Mouse (Mus musculus): Measurements from ENCODE around the gene Dpf3. TPM values are rescaled to one million over a fixed set of nuclear protein-coding genes. Genes with fewer than 3 reads are reported as not detected.
A peak's percentile ranks its signal among the peaks of the same experiment; 100 is the strongest.

The Dpf3 gene
- polyA plus RNA-seq, 1 experiment from 2014 or later: 20.7 TPM

DNA sequence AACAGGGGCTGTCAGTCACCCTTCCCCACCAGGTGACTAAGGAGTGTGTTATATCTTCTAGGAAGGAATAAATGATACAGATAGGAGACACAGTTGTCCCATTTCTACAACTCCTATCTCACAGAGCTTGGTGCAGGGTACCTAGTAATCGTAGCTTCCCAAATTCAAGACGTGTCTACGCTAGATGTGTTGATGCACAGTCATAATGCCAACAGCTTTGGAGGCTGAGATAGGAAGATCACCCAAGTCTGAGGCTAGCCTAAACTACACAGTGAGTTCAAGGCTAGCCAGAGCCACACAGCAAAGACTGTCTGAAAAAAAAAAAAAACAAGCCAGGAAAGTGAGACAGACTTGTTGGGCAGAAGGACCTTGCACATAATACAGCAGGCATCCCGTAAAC is 54.1 kb downstream of the Dpf3 start:
- no peak for ATAC-seq (replicated peaks; ENCODE audit: insufficient number of reproducible peaks, insufficient read depth, low FRiP score, low read depth)
- WGBS: 95% methylated on average over 4 of the region's 4 CpGs
- Histone ChIP-seq H3K36me3 (no peaks in the 10 kb centered on the region), H3K27ac (no peak overlapping the region), H3K9me3 (replicated peaks) (no peaks in the 10 kb centered on the region), H3K4me2 (no peak overlapping the region), H3K4me1 (replicated peaks) (peaks cover 13% of the 10 kb centered on the region), H3K9ac (no peak overlapping the region), H3K27me3 (no peaks in the 10 kb centered on the region), H3K4me3 (no peak overlapping the region)

DNA sequence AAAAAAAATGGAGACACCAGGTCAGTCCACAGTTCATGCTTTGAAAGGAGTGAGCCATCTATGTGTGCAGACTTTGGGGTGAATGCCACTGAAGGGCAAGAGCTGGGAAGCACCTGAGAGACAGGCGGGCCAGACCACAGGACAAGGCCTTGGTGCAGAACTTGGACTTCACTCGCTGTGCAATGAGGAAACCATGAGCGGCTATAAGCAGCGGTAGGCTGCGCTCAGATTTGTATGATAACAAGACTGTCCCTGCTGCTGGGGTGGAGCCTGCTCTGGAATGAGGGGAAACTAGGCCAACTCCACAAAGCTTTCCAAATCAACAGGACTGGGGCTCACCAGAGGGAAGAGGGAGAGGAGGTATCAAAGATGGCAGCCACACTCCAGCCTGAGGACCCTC is 57.3 kb downstream of the Dpf3 start:
- Histone ChIP-seq H3K36me3 (no peaks in the 10 kb centered on the region), H3K4me1 (replicated peaks) (peaks cover 33% of the 10 kb centered on the region), H3K27ac (no peak overlapping the region), H3K4me2 (no peak overlapping the region), H3K4me3 (no peak overlapping the region), H3K27me3 (no peaks in the 10 kb centered on the region), H3K9me3 (replicated peaks) (no peaks in the 10 kb centered on the region), H3K9ac (no peak overlapping the region)
- no peak for ATAC-seq (replicated peaks; ENCODE audit: insufficient number of reproducible peaks, insufficient read depth, low FRiP score, low read depth)
- 82% methylated on average over 5 of the region's 5 CpGs for WGBS

DNA sequence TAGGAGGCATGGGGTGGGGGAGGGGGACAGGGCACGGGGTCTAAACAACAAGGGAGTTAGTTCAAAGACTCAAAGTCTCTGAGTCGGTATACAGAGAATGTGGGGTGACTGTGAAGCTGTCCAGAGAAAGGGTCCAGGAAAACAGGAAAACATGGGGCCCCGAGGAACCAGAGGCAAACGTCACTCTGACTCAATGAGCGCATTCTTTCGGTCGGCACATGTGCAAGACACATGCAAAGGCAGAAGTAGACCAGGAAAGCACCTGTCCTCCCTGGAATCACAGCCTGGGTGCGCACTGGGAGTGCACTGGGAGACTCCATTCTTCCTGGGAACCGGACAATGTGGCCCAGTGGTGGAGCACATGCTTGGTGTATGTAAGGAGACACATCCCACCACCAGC is 59.5 kb downstream of the Dpf3 start:
- no peak overlapping the region for H3K4me3 ChIP-seq
- H3K27me3 ChIP-seq: no peaks in the 10 kb centered on the region
- H3K36me3 ChIP-seq: no peaks in the 10 kb centered on the region
- no peak overlapping the region for H3K27ac ChIP-seq
- H3K9me3 ChIP-seq (replicated peaks): no peaks in the 10 kb centered on the region
- no peak for ATAC-seq (replicated peaks; ENCODE audit: insufficient number of reproducible peaks, insufficient read depth, low FRiP score, low read depth)
- peaks cover 41% of the 10 kb centered on the region for H3K4me1 ChIP-seq (replicated peaks)
- no peak overlapping the region for H3K9ac ChIP-seq
- no peak overlapping the region for H3K4me2 ChIP-seq
- WGBS: 44% methylated on average over 9 of the region's 9 CpGs

DNA sequence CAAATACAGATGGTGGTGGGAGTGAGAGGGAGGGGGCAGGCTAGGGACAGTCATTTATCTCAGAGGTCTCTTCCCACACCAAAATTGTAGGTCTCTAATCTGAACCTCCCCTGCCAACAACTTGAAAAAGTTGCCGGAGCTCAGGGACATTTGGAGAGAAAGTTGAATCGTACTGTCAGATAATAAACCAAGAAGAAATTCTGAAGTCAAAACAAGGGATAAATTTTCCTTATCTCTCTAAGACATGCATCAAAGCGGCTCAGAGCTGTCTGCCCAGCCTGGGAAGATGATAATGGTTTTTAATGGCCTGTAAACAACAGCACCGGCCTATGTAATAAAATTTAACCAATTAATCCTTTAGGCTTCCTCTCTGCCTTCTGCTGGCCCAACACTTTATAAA is 59.9 kb downstream of the Dpf3 start:
- Histone ChIP-seq H3K4me2 (no peak overlapping the region), H3K4me3 (no peak overlapping the region), H3K9ac (no peak overlapping the region), H3K27ac (no peak overlapping the region), H3K27me3 (no peaks in the 10 kb centered on the region), H3K4me1 (replicated peaks) (peaks cover 41% of the 10 kb centered on the region), H3K9me3 (replicated peaks) (no peaks in the 10 kb centered on the region), H3K36me3 (no peaks in the 10 kb centered on the region)
- no peak for ATAC-seq (replicated peaks; ENCODE audit: insufficient number of reproducible peaks, insufficient read depth, low FRiP score, low read depth)
- 45% methylated on average over 4 of the region's 4 CpGs for whole genome bisulfite sequencing

DNA sequence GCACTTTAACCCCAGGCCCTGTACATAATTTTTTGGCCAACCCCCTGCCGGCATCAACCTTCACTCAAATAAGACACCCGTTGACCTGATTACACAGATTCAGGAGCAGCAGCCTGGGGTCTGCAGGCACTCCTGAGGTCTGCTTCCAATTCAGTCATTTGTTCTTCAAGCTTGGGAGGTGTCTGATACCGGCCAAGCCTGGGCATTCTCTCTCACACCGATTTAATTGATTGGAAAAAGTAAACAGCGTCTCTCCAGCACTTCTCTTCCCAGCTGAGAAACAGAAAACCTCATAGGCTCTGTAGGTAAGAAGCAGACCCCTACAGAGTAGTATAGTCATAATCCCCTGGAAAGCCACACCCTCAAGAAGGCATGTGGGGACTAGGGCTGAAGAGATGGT is 61.2 kb downstream of the Dpf3 start:
- H3K4me2 ChIP-seq: no peak overlapping the region
- H3K4me3 ChIP-seq: no peak overlapping the region
- no peaks in the 10 kb centered on the region for H3K36me3 ChIP-seq
- 52% methylated on average over 5 of the region's 5 CpGs for WGBS
- no peak overlapping the region for H3K9ac ChIP-seq
- peaks cover 41% of the 10 kb centered on the region for H3K4me1 ChIP-seq (replicated peaks)
- H3K27me3 ChIP-seq: no peaks in the 10 kb centered on the region
- ATAC-seq (replicated peaks; ENCODE audit: insufficient number of reproducible peaks, insufficient read depth, low FRiP score, low read depth): no peak
- no peaks in the 10 kb centered on the region for H3K9me3 ChIP-seq (replicated peaks)
- no peak overlapping the region for H3K27ac ChIP-seq

DNA sequence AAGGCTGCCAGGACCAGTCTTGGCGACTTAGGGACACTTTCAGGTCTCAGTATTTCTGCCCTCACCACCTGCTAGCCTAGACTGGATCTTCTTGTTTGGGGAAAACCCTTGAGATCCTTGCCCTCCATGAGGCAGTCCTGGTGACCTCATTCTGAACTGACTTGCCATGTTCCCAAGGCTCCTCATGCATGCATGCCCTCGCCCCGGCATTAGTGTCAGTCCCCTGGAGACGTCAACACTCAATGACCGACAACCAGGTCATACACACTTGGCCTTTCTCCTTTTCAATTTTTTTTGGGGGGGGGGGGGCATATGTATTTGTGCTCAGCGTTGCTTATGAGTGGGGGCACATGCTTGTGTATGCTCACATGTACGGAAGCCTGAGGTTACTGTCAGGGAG is 61.8 kb downstream of the Dpf3 start:
- peaks cover 41% of the 10 kb centered on the region for H3K4me1 ChIP-seq (replicated peaks)
- no peaks in the 10 kb centered on the region for H3K36me3 ChIP-seq
- H3K27ac ChIP-seq: peak overlapping the region; percentile 90
- H3K9me3 ChIP-seq (replicated peaks): no peaks in the 10 kb centered on the region
- 57% methylated on average over 7 of the region's 7 CpGs for WGBS
- no peak overlapping the region for H3K4me3 ChIP-seq
- H3K4me2 ChIP-seq: no peak overlapping the region
- H3K27me3 ChIP-seq: no peaks in the 10 kb centered on the region
- ATAC-seq (replicated peaks; ENCODE audit: insufficient number of reproducible peaks, insufficient read depth, low FRiP score, low read depth): no peak
- H3K9ac ChIP-seq: no peak overlapping the region

DNA sequence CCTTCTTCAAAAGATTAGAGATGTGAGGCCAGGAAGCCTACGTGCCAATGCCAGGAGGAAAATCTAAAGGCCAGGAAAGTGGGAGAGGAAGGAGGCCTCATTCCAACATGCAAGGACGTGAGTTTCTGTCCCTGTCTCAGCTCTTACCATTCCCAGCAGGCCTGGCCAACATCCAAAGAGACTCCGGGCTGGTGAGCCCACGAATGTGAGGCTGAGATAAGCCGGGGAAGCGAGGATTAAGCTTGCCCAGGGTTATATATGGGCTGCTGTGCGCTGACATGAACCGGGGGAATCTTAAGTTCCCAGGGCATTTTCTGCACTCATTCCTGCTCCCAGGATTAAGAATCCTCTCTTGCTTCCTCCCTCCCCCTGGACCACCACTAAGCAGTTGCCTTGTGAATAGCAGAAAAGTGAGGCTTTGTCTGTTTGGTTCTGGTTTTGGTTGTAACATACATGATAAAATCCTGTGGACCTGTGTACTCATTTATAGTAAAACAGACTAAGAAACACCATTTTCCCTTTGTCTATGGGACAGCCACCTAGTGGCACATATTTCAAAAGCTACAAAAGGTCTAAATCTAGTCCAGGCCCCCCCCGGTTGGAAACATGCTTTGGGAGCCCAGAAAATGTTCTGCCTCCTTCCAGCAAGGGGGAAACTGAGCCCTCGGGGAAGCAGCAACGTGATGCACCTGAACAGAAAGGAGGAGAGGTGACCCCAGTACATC is 62.6 kb downstream of the Dpf3 start:
- peak overlapping the region; percentile 14; the same call in 1 of the 2 replicates for H3K4me3 ChIP-seq
- no peaks in the 10 kb centered on the region for H3K27me3 ChIP-seq
- peak overlapping the region; percentile 54 for H3K4me2 ChIP-seq
- H3K27ac ChIP-seq: peak overlapping the region; percentile 90
- H3K36me3 ChIP-seq: no peaks in the 10 kb centered on the region
- ATAC-seq (replicated peaks; ENCODE audit: insufficient number of reproducible peaks, insufficient read depth, low FRiP score, low read depth): peak; percentile 82
- no peaks in the 10 kb centered on the region for H3K9me3 ChIP-seq (replicated peaks)
- H3K9ac ChIP-seq: no peak overlapping the region
- peaks cover 41% of the 10 kb centered on the region for H3K4me1 ChIP-seq (replicated peaks)
- WGBS: 15% methylated on average over 11 of the region's 11 CpGs

DNA sequence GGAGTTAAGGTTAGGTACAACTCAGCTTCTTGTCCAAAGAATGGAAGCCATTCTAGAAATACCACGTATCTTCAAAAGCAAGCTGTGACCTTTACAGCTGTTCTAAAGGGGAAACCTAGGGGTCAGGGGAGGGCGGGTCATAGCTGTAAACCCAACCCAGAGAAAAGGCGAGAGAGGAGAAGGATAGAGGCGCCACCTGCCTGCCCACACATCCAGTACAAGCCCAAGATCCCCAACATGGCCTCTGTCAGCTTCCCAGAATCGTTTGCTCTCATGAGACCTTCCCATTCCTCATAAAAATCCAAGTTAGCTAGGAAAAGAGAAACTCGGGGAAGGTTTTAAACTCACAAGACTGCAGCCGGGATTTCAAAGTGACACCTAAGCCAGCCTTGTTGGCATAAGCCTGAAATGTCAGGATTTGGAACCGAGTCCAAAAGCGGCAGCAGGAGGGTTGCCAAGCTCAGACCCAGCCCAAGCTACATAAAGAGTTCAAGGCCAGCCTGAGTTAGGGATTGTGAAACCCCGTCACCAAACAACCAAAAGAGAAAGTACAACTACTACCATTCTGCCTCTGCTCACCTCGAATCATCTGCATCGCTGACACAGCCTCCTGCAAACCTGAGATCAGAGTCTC is 63.3 kb downstream of the Dpf3 start:
- peak overlapping the region; percentile 14; the same call in 1 of the 2 replicates for H3K4me3 ChIP-seq
- H3K36me3 ChIP-seq: no peaks in the 10 kb centered on the region
- no peaks in the 10 kb centered on the region for H3K27me3 ChIP-seq
- H3K4me1 ChIP-seq (replicated peaks): peaks cover 41% of the 10 kb centered on the region
- H3K9me3 ChIP-seq (replicated peaks): no peaks in the 10 kb centered on the region
- no peak overlapping the region for H3K9ac ChIP-seq
- H3K27ac ChIP-seq: peak overlapping the region; percentile 90
- H3K4me2 ChIP-seq: peak overlapping the region; percentile 54
- WGBS: 53% methylated on average over 12 of the region's 12 CpGs
- no peak for ATAC-seq (replicated peaks; ENCODE audit: insufficient number of reproducible peaks, insufficient read depth, low FRiP score, low read depth)

DNA sequence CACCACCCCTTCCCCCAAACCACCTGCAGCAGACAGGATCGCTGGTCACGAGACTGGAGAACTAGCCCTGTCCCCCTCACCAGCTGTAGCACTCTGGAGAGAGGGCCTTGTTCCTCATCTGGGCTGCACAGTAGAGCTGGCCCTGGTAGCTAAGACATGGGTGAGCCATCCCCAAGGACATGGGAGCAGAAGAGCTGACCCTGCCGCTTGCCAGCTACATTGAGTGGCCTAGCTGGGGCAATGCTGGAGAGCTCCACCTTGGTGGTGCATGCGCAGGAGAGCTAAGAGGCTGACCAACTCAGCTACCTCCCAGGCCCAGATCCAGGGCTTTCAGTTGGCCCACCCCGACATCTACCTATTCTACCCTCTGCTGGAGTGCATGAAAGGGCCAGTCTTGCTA is 67.2 kb downstream of the Dpf3 start:
- Histone ChIP-seq H3K27ac (no peak overlapping the region), H3K9ac (no peak overlapping the region), H3K9me3 (replicated peaks) (no peaks in the 10 kb centered on the region), H3K36me3 (no peaks in the 10 kb centered on the region), H3K4me3 (no peak overlapping the region), H3K27me3 (no peaks in the 10 kb centered on the region), H3K4me1 (replicated peaks) (peaks cover 23% of the 10 kb centered on the region), H3K4me2 (no peak overlapping the region)
- WGBS: 85% methylated on average over 5 of the region's 5 CpGs
- no peak for ATAC-seq (replicated peaks; ENCODE audit: insufficient number of reproducible peaks, insufficient read depth, low FRiP score, low read depth)

DNA sequence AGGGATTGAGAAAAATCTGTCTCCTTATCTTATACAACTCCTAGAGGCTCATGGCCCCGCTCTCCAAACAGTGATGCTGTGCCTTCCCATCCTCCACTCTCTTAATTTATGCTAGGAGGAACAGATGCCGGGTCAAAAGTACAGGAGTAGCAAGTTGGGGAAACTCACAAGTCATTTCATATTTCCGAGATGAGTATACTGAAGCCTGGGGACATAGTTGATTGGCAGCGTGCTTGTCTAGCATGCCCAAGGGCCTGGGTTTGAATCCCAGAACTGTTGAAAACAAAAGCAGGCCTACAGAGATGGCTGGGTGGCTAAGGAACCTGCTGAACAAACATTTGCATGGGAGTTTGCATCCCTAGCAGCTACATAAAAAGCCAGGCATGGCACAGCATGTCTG is 72.3 kb downstream of the Dpf3 start:
- Histone ChIP-seq H3K9ac (no peak overlapping the region), H3K36me3 (no peaks in the 10 kb centered on the region), H3K9me3 (replicated peaks) (no peaks in the 10 kb centered on the region), H3K4me2 (no peak overlapping the region), H3K27ac (no peak overlapping the region), H3K4me3 (no peak overlapping the region), H3K4me1 (replicated peaks) (peaks cover 33% of the 10 kb centered on the region), H3K27me3 (no peaks in the 10 kb centered on the region)
- ATAC-seq (replicated peaks; ENCODE audit: insufficient number of reproducible peaks, insufficient read depth, low FRiP score, low read depth): no peak
- 78% methylated on average over 4 of the region's 4 CpGs for WGBS

DNA sequence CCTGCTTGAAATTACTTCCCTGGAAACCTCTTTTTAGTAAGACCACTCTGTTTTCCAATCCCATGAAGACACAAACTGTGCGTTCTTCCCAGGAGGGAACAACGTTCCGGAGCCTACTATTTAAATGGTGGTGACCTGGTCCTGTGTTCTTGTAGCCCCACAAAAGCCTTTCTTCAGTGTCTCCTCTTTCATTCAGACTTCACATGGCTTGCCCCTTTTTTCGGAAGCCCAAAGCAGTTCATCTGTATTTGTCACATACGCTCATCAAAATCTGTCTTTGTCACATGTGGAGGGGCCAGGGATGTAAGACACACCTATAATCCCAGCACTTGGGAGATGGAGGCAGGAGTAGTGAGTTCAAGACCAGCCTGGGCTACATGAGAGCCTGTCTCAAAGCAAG is 73.8 kb downstream of the Dpf3 start:
- H3K4me1 ChIP-seq (replicated peaks): peaks cover 33% of the 10 kb centered on the region
- WGBS: 92% methylated on average over 5 of the region's 5 CpGs
- no peak overlapping the region for H3K4me2 ChIP-seq
- no peak for ATAC-seq (replicated peaks; ENCODE audit: insufficient number of reproducible peaks, insufficient read depth, low FRiP score, low read depth)
- no peaks in the 10 kb centered on the region for H3K36me3 ChIP-seq
- no peak overlapping the region for H3K27ac ChIP-seq
- H3K4me3 ChIP-seq: no peak overlapping the region
- no peaks in the 10 kb centered on the region for H3K27me3 ChIP-seq
- H3K9me3 ChIP-seq (replicated peaks): no peaks in the 10 kb centered on the region
- H3K9ac ChIP-seq: no peak overlapping the region

Data from heart, embryonic 15.5 days (tissue).